Mouse (Mus musculus): ENCODE measurements around the gene Olfr287. TPM values are rescaled to one million over a fixed set of nuclear protein-coding genes. Genes with fewer than 3 reads are reported as not detected.
A peak's percentile ranks its signal among the peaks of the same experiment; 100 is the strongest.

Gene Olfr287
- polyA plus RNA-seq, 1 experiment from 2014 or later, result not detected

DNA sequence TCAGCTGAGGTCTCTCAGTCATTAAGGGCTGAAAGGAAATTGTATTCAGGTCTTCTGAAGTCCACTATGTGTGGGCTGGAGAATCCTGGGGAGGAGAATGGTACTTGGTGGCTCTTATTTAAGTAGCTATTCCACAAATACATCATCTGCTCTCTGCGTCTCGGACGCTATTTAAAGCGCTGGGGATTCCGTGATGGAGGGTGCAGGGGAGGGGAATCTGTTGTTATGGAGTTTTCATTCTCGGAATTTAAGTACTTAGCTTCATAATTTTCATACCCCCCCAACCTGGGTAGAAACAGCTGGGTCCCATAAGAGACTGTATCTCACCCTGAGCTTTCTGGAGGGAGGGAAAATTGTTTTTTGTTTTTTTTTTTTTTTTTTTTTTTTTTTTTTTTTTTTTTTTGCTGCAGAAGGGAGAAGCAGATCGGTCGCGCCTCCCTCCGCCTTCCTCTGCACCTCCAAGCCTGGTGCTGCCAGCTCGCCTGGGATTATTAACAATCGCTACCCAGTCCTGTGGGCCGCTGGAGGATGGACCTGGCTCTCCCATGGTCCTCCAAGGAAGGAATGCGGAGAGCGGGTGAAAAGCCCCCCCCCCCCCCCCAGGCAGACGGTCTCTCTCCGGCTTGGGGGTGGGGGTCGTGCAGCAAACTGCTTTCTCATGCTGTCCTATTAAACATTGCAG lies 53.8 kb downstream of the Olfr287 start, which contains the start of gene Ccdc184:
TSS of gene Ccdc184 (plus strand) at position 196 of the 682 bp plus-strand sequence.
- WGBS, result 3% methylated on average over 16 of the region's 18 CpGs
- Histone ChIP-seq H3K27ac (no peak within 1 kb of the TSS), H3K36me3 (no peaks in the 10 kb centered on the region), H3K4me3 (peak within 1 kb of the TSS; percentile 53), H3K9me3 (no peaks in the 10 kb centered on the region), H3K4me2 (replicated peaks) (peak within 1 kb of the TSS; percentile 83), H3K27me3 (peaks cover 74% of the 10 kb centered on the region), H3K4me1 (peaks cover 15% of the 10 kb centered on the region), H3K9ac (peak within 1 kb of the TSS; percentile 51)
- ATAC-seq (ENCODE audit: low FRiP score, low read depth), result no peak

DNA sequence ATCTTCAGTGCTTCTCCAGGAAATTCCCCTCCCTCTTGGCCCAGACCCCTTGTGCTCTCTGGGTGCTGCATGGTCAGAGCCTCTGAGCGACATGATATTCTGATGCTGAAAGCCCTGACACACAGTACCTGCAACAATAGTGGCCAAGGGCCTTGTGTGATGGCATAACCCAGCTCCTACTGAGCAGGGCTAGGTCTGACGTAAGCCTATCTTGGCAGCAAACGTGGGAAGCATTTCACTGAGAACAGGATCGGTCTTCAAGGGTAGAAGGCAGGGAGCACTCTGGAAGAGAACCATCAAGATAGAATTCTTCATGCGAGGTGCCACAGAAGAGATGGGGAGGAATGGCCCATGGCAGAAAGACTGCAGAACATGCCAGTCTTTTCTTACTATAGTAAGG lies 55.3 kb downstream of the Olfr287 start, which contains the start of gene Asb8:
TSS of gene Asb8 (minus strand) at position 101 of the 400 bp plus-strand sequence.
- H3K4me1 ChIP-seq, result peaks cover 15% of the 10 kb centered on the region
- H3K27me3 ChIP-seq, result peaks cover 58% of the 10 kb centered on the region
- WGBS, result 77% methylated on average over 5 of the region's 5 CpGs
- no peak for ATAC-seq (ENCODE audit: low FRiP score, low read depth)
- no peaks in the 10 kb centered on the region for H3K9me3 ChIP-seq
- no peak within 1 kb of the TSS for H3K9ac ChIP-seq
- H3K36me3 ChIP-seq, result no peaks in the 10 kb centered on the region
- no peak within 1 kb of the TSS for H3K27ac ChIP-seq
- H3K4me2 ChIP-seq (replicated peaks), result no peak within 1 kb of the TSS
- H3K4me3 ChIP-seq, result no peak within 1 kb of the TSS

DNA sequence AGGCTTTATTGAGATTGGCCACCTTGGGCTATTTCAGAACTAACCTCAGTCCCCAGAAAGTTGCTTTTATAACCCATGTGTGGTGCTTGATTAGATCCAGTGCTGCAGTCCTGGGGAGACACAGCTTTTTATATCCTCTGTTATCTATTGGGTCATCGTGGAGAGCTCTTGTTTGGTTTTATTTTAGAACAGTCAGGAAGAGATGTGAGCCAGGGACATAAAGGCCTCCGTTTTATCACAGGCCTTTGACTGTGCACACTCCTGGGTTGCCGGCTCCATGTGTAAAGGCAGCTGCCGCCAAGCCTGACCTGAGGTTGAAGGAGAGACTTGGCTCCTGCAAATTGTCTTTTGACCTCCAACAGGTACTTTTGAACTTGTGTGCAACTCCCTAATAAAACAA lies 58.3 kb downstream of the Olfr287 start:
- no peak overlapping the region for H3K9ac ChIP-seq
- peaks cover 6% of the 10 kb centered on the region; the same call in 1 of the 2 replicates for H3K4me1 ChIP-seq
- peaks cover 29% of the 10 kb centered on the region for H3K27me3 ChIP-seq
- H3K36me3 ChIP-seq, result no peaks in the 10 kb centered on the region
- no peaks in the 10 kb centered on the region for H3K9me3 ChIP-seq
- no peak for ATAC-seq (ENCODE audit: low FRiP score, low read depth)
- H3K4me2 ChIP-seq (replicated peaks), result no peak overlapping the region
- no peak overlapping the region for H3K4me3 ChIP-seq
- 49% methylated on average over 4 of the region's 4 CpGs for WGBS
- H3K27ac ChIP-seq, result no peak overlapping the region

DNA sequence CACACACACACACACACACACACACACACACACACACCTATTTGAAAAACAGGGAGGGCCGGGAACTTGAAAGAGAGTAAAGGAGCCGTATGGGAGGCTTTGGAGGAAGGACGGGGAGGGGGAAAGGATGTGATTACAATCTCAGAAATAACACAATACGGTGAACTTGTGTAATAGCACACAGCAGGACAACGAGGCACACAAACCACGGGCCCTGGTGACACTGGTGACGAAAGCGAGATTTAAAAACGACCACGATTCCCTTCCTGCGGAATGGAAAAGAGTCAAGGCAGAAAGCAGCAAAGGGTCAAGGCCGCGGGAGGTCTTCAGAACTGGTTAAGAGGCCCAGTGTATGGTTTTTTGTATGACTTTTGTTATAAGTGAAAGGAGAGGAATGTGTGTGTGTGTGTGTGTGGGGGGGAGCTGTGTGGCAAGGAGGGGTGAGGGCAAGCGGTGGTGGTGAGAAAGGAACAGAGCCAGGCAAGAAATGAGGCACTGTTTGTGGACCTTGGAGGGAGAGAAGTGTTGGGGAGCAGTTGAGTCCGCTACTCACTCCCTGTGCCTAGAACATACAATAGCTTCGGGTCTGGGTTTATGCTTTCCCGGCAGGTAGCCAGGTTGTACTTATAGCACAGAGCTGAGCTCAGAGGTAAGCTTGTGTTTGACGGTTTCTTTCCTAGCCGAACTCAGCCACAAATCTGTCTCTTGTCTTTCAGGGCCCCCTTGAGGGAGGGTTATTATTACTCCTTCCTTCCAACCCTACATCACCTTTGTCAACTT lies 59.6 kb downstream of the Olfr287 start:
- WGBS, result 72% methylated on average over 19 of the region's 19 CpGs
- peaks cover 18% of the 10 kb centered on the region for H3K27me3 ChIP-seq
- H3K4me2 ChIP-seq (replicated peaks), result no peak overlapping the region
- no peaks in the 10 kb centered on the region for H3K36me3 ChIP-seq
- H3K9me3 ChIP-seq, result no peaks in the 10 kb centered on the region
- H3K4me3 ChIP-seq, result no peak overlapping the region
- ATAC-seq (ENCODE audit: low FRiP score, low read depth), result no peak
- no peaks in the 10 kb centered on the region for H3K4me1 ChIP-seq
- no peak overlapping the region for H3K27ac ChIP-seq
- H3K9ac ChIP-seq, result no peak overlapping the region

DNA sequence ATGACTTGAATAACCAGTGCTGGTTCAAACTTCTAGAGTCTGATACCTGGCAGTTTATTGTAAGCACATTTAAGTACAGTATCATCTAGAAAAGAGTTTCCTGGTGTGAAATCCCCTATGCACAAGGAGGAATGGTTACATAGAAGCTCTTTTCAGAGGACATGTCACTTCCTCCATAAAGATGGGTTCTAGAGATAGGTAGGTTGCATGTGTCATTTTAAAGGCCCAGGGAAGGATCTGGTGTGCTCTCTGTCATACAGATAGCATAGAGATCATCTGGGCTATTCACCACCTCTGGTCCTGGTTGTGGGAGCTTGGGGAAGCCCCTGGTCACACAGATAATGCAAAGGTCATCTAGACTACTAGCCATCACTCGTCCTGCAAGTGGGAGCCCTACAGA lies 63.6 kb downstream of the Olfr287 start:
- Histone ChIP-seq H3K36me3 (no peaks in the 10 kb centered on the region), H3K4me2 (replicated peaks) (no peak overlapping the region), H3K4me1 (no peaks in the 10 kb centered on the region), H3K4me3 (no peak overlapping the region), H3K27ac (no peak overlapping the region), H3K9ac (no peak overlapping the region), H3K9me3 (no peaks in the 10 kb centered on the region), H3K27me3 (no peaks in the 10 kb centered on the region)
- WGBS, result 63% methylated on average over 1 of the region's 1 CpGs
- ATAC-seq (ENCODE audit: low FRiP score, low read depth), result no peak

Other genes starting within 250 kb of the Olfr287 start
- gene Col2a1, start 216.4 kb downstream of the Olfr287 start, polyA plus RNA-seq (2015; fragmentation: Nextera tagmentation; extraction: Ambion mirVana), result 706 and 829 TPM in 2 replicates
- 56.0 and 56.7 TPM in 2 replicates for gene Pfkm, start 128.5 kb downstream of the Olfr287 start, polyA plus RNA-seq (2015; fragmentation: Nextera tagmentation; extraction: Ambion mirVana)
- gene Senp1, start 127.3 kb downstream of the Olfr287 start, polyA plus RNA-seq (2015; fragmentation: Nextera tagmentation; extraction: Ambion mirVana), result 37.0 and 38.8 TPM in 2 replicates
- gene Asb8, start 55.4 kb downstream of the Olfr287 start, polyA plus RNA-seq (2015; fragmentation: Nextera tagmentation; extraction: Ambion mirVana), result 50.7 and 51.0 TPM in 2 replicates
- 0.48 and 0.60 TPM in 2 replicates for gene Ccdc184, start 53.9 kb downstream of the Olfr287 start, polyA plus RNA-seq (2015; fragmentation: Nextera tagmentation; extraction: Ambion mirVana)
- gene Olfr288, start 25.5 kb downstream of the Olfr287 start, polyA plus RNA-seq (2015; fragmentation: Nextera tagmentation; extraction: Ambion mirVana), result not detected in 2 replicates
- not detected in 2 replicates for gene Gm44579, start 79 bp downstream of the Olfr287 start, polyA plus RNA-seq (2015; fragmentation: Nextera tagmentation; extraction: Ambion mirVana)
- gene Olfr286, start 13.4 kb upstream of the Olfr287 start, polyA plus RNA-seq (2015; fragmentation: Nextera tagmentation; extraction: Ambion mirVana), result not detected in 2 replicates
- gene H1fnt, start 36.2 kb upstream of the Olfr287 start, polyA plus RNA-seq (2015; fragmentation: Nextera tagmentation; extraction: Ambion mirVana), result not detected in 2 replicates
- 0.37 and 0.47 TPM in 2 replicates for gene Zfp641, start 75.1 kb upstream of the Olfr287 start, polyA plus RNA-seq (2015; fragmentation: Nextera tagmentation; extraction: Ambion mirVana)
- gene Olfr285, start 96.3 kb upstream of the Olfr287 start, polyA plus RNA-seq (2015; fragmentation: Nextera tagmentation; extraction: Ambion mirVana), result not detected in 2 replicates
- not detected in 2 replicates for gene Olfr284, start 119.9 kb upstream of the Olfr287 start, polyA plus RNA-seq (2015; fragmentation: Nextera tagmentation; extraction: Ambion mirVana)
- not detected in 2 replicates for gene Olfr283, start 159.9 kb upstream of the Olfr287 start, polyA plus RNA-seq (2015; fragmentation: Nextera tagmentation; extraction: Ambion mirVana)
- not detected in 2 replicates for gene Olfr282, start 210.2 kb upstream of the Olfr287 start, polyA plus RNA-seq (2015; fragmentation: Nextera tagmentation; extraction: Ambion mirVana)
- not detected in 2 replicates for gene Olfr281, start 231.5 kb upstream of the Olfr287 start, polyA plus RNA-seq (2015; fragmentation: Nextera tagmentation; extraction: Ambion mirVana)
- gene OR5BS1P, start 248.8 kb upstream of the Olfr287 start, polyA plus RNA-seq (2015; fragmentation: Nextera tagmentation; extraction: Ambion mirVana), result not detected in 2 replicates